Mouse (Mus musculus) lung, adult 2 months (tissue): ENCODE measurements around the gene Gusb.
"Not testable (repeated sequence)": the region's sequence is repeated elsewhere in the genome, so short reads cannot be mapped to it uniquely, and the experiment has no call there.

Experiments used
- CTCF ChIP-seq: fragments of 200-500 bp; IDR thresholded peaks from 2 replicates; pipeline ENCODE4 v1.5.1; 2011; ENCODE audit warnings: mild to moderate bottlenecking, low read length, control low read depth; ENCODE audit not compliant: insufficient read depth
- POLR2A ChIP-seq: fragments of 200-500 bp; IDR thresholded peaks from 2 replicates; pipeline ENCODE4 v1.6.1; 2011; ENCODE audit warnings: low read depth, mild to moderate bottlenecking, control low read depth, low read length, borderline replicate concordance; ENCODE audit errors: extremely low read depth

GRCm38 (mm10) chr5:130036300-130036699 is 33.5 kb upstream of the Gusb start:
- not testable (repeated sequence) for TF ChIP-seq POLR2A, CTCF
